25 mouse cellular contexts compared by ENCODE assay signal in genomic region chr16:32705606-32706005, GRCm38 (mm10). TPM values are rescaled to one million over a fixed set of nuclear protein-coding genes. Genes with fewer than 3 reads are reported as not detected.
DNase-seq lines count a peak whose midpoint lies in the region; ATAC-seq and TF ChIP-seq lines count a peak whose summit lies in the region.
"Had no signal": no experiment of that assay in that cellular context is flagged by ENCODE, and none has a peak within 500 bp of the region (broad histone marks: within the 10 kb centered on the region; RNA-seq: fewer than 3 reads in every experiment).

No protein-coding gene starts in this region.

- H3K4me1 ChIP-seq in hindbrain, postnatal 0 days (ENCODE audit: insufficient read depth, low read length), result no peaks in the 10 kb centered on the region
- no peaks in the 10 kb centered on the region for H3K4me1 ChIP-seq in hindbrain, embryonic 16.5 days (ENCODE audit: control insufficient read depth, insufficient read depth, low read depth, low read length)
- peaks cover 10% of the 10 kb centered on the region for H3K4me1 ChIP-seq in liver, postnatal 0 days (ENCODE audit: insufficient read depth)
- peaks cover 23% of the 10 kb centered on the region for H3K4me1 ChIP-seq in liver, embryonic 12.5 days
- peaks cover 36% of the 10 kb centered on the region for H3K4me1 ChIP-seq in E14TG2a.4 (replicated peaks; ENCODE audit: low read depth, low read length)
- peaks cover 23% of the 10 kb centered on the region for H3K4me1 ChIP-seq in limb, embryonic 10.5 days
- H3K4me1 ChIP-seq: forebrain, embryonic 15.5 days had no signal

- no peak for ATAC-seq in hindbrain, postnatal 0 days
- no peak for ATAC-seq in hindbrain, embryonic 16.5 days
- no peak for ATAC-seq in liver, postnatal 0 days
- no peak for ATAC-seq in liver, embryonic 12.5 days
- ATAC-seq: forebrain, embryonic 15.5 days; intestine, embryonic 15.5 days had no signal

- no peak overlapping the region for H3K4me2 ChIP-seq in hindbrain, postnatal 0 days (ENCODE audit: low read depth, low read length)
- no peak overlapping the region for H3K4me2 ChIP-seq in hindbrain, embryonic 16.5 days (ENCODE audit: low read length)
- no peak overlapping the region for H3K4me2 ChIP-seq in liver, postnatal 0 days (ENCODE audit: low read depth, low read length)
- H3K4me2 ChIP-seq in liver, embryonic 12.5 days, result no peak overlapping the region
- H3K4me2 ChIP-seq: embryonic facial prominence, embryonic 13.5 days; forebrain, embryonic 15.5 days; heart, embryonic 12.5 days; hindbrain, embryonic 13.5 days; intestine, embryonic 15.5 days; liver, embryonic 13.5 days had no signal

- no peak overlapping the region for H3K9ac ChIP-seq in hindbrain, postnatal 0 days (replicated peaks; ENCODE audit: low read length)
- H3K9ac ChIP-seq in hindbrain, embryonic 16.5 days (ENCODE audit: low read depth, low read length), result no peak overlapping the region
- no peak overlapping the region for H3K9ac ChIP-seq in liver, postnatal 0 days (replicated peaks)
- H3K9ac ChIP-seq in liver, embryonic 12.5 days, result no peak overlapping the region
- H3K9ac ChIP-seq: embryonic facial prominence, embryonic 13.5 days; forebrain, embryonic 15.5 days; heart, embryonic 12.5 days; hindbrain, embryonic 13.5 days; intestine, embryonic 15.5 days; liver, embryonic 13.5 days had no signal

- TF ChIP-seq EP300 in liver, postnatal 0 days (IDR thresholded peaks at IDR 0.05; ENCODE audit: low read depth), result no peak

- 97% methylated on average over 3 of the region's 3 CpGs for WGBS in hindbrain, postnatal 0 days
- 98% methylated on average over 3 of the region's 3 CpGs for WGBS in hindbrain, embryonic 16.5 days
- WGBS in liver, postnatal 0 days (ENCODE audit: insufficient replicate concordance), result 90% methylated on average over 3 of the region's 3 CpGs
- 85% methylated on average over 3 of the region's 3 CpGs for WGBS in liver, embryonic 12.5 days (ENCODE audit: insufficient replicate concordance)
- 95% methylated on average over 3 of the region's 3 CpGs for WGBS in limb, embryonic 10.5 days

- H3K36me3 ChIP-seq in hindbrain, postnatal 0 days (ENCODE audit: insufficient read depth, low read length), result no peaks in the 10 kb centered on the region
- H3K36me3 ChIP-seq in hindbrain, embryonic 16.5 days (ENCODE audit: control insufficient read depth, insufficient read depth, low read length), result no peaks in the 10 kb centered on the region
- no peaks in the 10 kb centered on the region for H3K36me3 ChIP-seq in liver, postnatal 0 days (replicated peaks; ENCODE audit: insufficient read depth, low read length)
- H3K36me3 ChIP-seq in liver, embryonic 12.5 days, result no peaks in the 10 kb centered on the region
- no peaks in the 10 kb centered on the region for H3K36me3 ChIP-seq in E14TG2a.4 (ENCODE audit: insufficient read depth, low read length)
- H3K36me3 ChIP-seq in limb, embryonic 10.5 days, result no peaks in the 10 kb centered on the region
- H3K36me3 ChIP-seq: embryonic facial prominence, embryonic 13.5 days; forebrain, embryonic 15.5 days; heart, embryonic 12.5 days; hindbrain, embryonic 13.5 days; intestine, embryonic 15.5 days; liver, embryonic 13.5 days had no signal

- H3K27me3 ChIP-seq in hindbrain, postnatal 0 days (ENCODE audit: insufficient read depth, low read length), result no peaks in the 10 kb centered on the region
- no peaks in the 10 kb centered on the region for H3K27me3 ChIP-seq in hindbrain, embryonic 16.5 days (replicated peaks; ENCODE audit: control insufficient read depth, insufficient read depth, low read length)
- H3K27me3 ChIP-seq in liver, postnatal 0 days (ENCODE audit: insufficient read depth, low read length), result no peaks in the 10 kb centered on the region
- peaks cover 17% of the 10 kb centered on the region for H3K27me3 ChIP-seq in liver, embryonic 12.5 days (replicated peaks)
- H3K27me3 ChIP-seq in E14TG2a.4 (ENCODE audit: insufficient read depth, low read length), result 0 out of 2 replicates have a peak, but pooled peaks cover 4% of the 10 kb centered on the region
- H3K27me3 ChIP-seq in limb, embryonic 10.5 days (ENCODE audit: low read depth, poor library complexity, severe bottlenecking), result no peaks in the 10 kb centered on the region
- H3K27me3 ChIP-seq: embryonic facial prominence, embryonic 13.5 days; forebrain, embryonic 15.5 days; heart, embryonic 12.5 days; hindbrain, embryonic 13.5 days; intestine, embryonic 15.5 days; liver, embryonic 13.5 days had no signal

- no peak overlapping the region for H3K4me3 ChIP-seq in hindbrain, postnatal 0 days (ENCODE audit: low read length)
- H3K4me3 ChIP-seq in hindbrain, embryonic 16.5 days (ENCODE audit: low read length), result no peak overlapping the region
- H3K4me3 ChIP-seq in liver, postnatal 0 days (ENCODE audit: low read depth, low read length), result no peak overlapping the region
- no peak overlapping the region for H3K4me3 ChIP-seq in liver, embryonic 12.5 days
- no peak overlapping the region for H3K4me3 ChIP-seq in E14TG2a.4 (replicated peaks; ENCODE audit: low read length)
- no peak overlapping the region for H3K4me3 ChIP-seq in limb, embryonic 10.5 days
- H3K4me3 ChIP-seq: embryonic facial prominence, embryonic 13.5 days; forebrain, embryonic 15.5 days; heart, embryonic 12.5 days; hindbrain, embryonic 13.5 days; intestine, embryonic 15.5 days; layer of hippocampus, adult 2 months; liver, embryonic 13.5 days had no signal

- H3K9me3 ChIP-seq in hindbrain, postnatal 0 days (ENCODE audit: low read length), result no peaks in the 10 kb centered on the region
- H3K9me3 ChIP-seq in hindbrain, embryonic 16.5 days (ENCODE audit: control insufficient read depth, low read length), result no peaks in the 10 kb centered on the region
- H3K9me3 ChIP-seq in liver, postnatal 0 days (ENCODE audit: low read length), result no peaks in the 10 kb centered on the region
- H3K9me3 ChIP-seq in liver, embryonic 12.5 days (replicated peaks), result peaks cover 4% of the 10 kb centered on the region; the same call in 1 of the 2 replicates
- H3K9me3 ChIP-seq in E14TG2a.4 (ENCODE audit: low read length), result no peaks in the 10 kb centered on the region
- H3K9me3 ChIP-seq in limb, embryonic 10.5 days (replicated peaks), result no peaks in the 10 kb centered on the region
- H3K9me3 ChIP-seq: embryonic facial prominence, embryonic 13.5 days; forebrain, embryonic 15.5 days; hindbrain, embryonic 13.5 days; intestine, embryonic 15.5 days had no signal

- no peak for DNase-seq in hindbrain, postnatal 0 days (ENCODE audit: low spot score)
- no peak for DNase-seq in liver, postnatal 0 days
- DNase-seq in R1 (ENCODE audit: low read depth, low spot score), result peak; percentile 74
- DNase-seq in adrenal gland, adult 2 months, result no peak
- DNase-seq in limb, embryonic 10.5 days (ENCODE audit: low spot score), result no peak
- DNase-seq: adrenal gland, adult 8-10 months; cerebellum, adult 11-12 months; cerebellum, postnatal 14 days; heart, postnatal 14 days; kidney, postnatal 14 days; layer of hippocampus, postnatal 36 days; liver, embryonic 13.5 days; lung, postnatal 4 days; thymus, adult 18-20 months; thymus, postnatal 4 days had no signal

- peak; percentile 32 for TF ChIP-seq CTCF in hindbrain, postnatal 0 days (IDR thresholded peaks at IDR 0.05; ENCODE audit: low read depth)
- peak; percentile 41 for TF ChIP-seq CTCF in liver, postnatal 0 days (IDR thresholded peaks at IDR 0.05; ENCODE audit: low read depth)
- TF ChIP-seq CTCF in E14TG2a.4 (conservative IDR thresholded peaks at IDR 0.05; ENCODE audit: low read length), result peak; percentile 49

- no peak overlapping the region for H3K27ac ChIP-seq in hindbrain, postnatal 0 days
- no peak overlapping the region for H3K27ac ChIP-seq in hindbrain, embryonic 16.5 days (ENCODE audit: low read depth, low read length)
- no peak overlapping the region for H3K27ac ChIP-seq in liver, postnatal 0 days (ENCODE audit: low read depth)
- no peak overlapping the region for H3K27ac ChIP-seq in liver, embryonic 12.5 days
- H3K27ac ChIP-seq in limb, embryonic 10.5 days, result no peak overlapping the region
- H3K27ac ChIP-seq: embryonic facial prominence, embryonic 13.5 days; forebrain, embryonic 15.5 days; hindbrain, embryonic 13.5 days; intestine, embryonic 15.5 days; layer of hippocampus, adult 2 months; liver, embryonic 13.5 days had no signal

RNA-seq across cellular contexts. Expression of gene Muc4, which starts 30.1 kb away (rescaled TPM):
- total RNA-seq in hindbrain, postnatal 0 days (2014; rRNA removed), result not detected in 2 replicates
- polyA plus RNA-seq in hindbrain, postnatal 0 days (2015; fragmentation: Nextera tagmentation; extraction: Ambion mirVana), result not detected in 2 replicates
- polyA plus RNA-seq in hindbrain, embryonic 16.5 days (2015; fragmentation: Nextera tagmentation; extraction: Ambion mirVana), result not detected in 2 replicates
- 0.49 and 0.64 TPM in 2 replicates for polyA plus RNA-seq in liver, postnatal 0 days (2015; fragmentation: Nextera tagmentation; extraction: Ambion mirVana)
- polyA plus RNA-seq in liver, embryonic 12.5 days (2016; fragmentation: Nextera tagmentation; extraction: Ambion mirVana), result 0.59 and 0.63 TPM in 2 replicates
- total RNA-seq in adrenal gland, adult 2 months (2021), result not detected
- not detected in 2 replicates for polyA plus RNA-seq in adrenal gland, adult 2 months (2012; rRNA removed)
- polyA plus RNA-seq in limb, embryonic 10.5 days (2016; fragmentation: Nextera tagmentation; extraction: Ambion mirVana), result not detected in 2 replicates
- total RNA-seq: adrenal gland, adult 8-10 months; layer of hippocampus, adult 2 months; layer of hippocampus, postnatal 36 days; left cerebral cortex, postnatal 36 days had no signal
- polyA plus RNA-seq: forebrain, embryonic 15.5 days; hindbrain, embryonic 13.5 days had no signal
